Mouse (Mus musculus) midbrain, embryonic 16.5 days (tissue): Measurements from ENCODE around the gene Tbc1d2. TPM values are rescaled to one million over a fixed set of nuclear protein-coding genes. Genes with fewer than 3 reads are reported as not detected.
A peak's percentile ranks its signal among the peaks of the same experiment; 100 is the strongest.

Experiments
- ATAC-seq: fragments of 200-750 bp; cut with Nextera tagmentation; 2 replicates; pipeline ENCODE4 v1.8.0; 2017; ENCODE audit warnings: moderate TSS enrichment
- H3K27ac ChIP-seq: fragments of 300-500 bp; sonication (generic); 2 replicates; pipeline ENCODE4 v1.5.1; 2014; ENCODE audit warnings: mild to moderate bottlenecking, low read length, mixed read lengths
- H3K27me3 ChIP-seq: fragments of 300-500 bp; sonication (generic); 2 replicates; pipeline ENCODE4 v1.6.1; 2014; ENCODE audit warnings: low read depth, low read length, mixed read lengths; ENCODE audit not compliant: control insufficient read depth, insufficient read depth
- H3K36me3 ChIP-seq: fragments of 300-500 bp; sonication (generic); 2 replicates; pipeline ENCODE4 v1.6.1; 2014; ENCODE audit warnings: mild to moderate bottlenecking, low read length, moderate library complexity, mixed read lengths; ENCODE audit not compliant: control insufficient read depth, insufficient read depth
- H3K4me1 ChIP-seq: fragments of 300-500 bp; sonication (generic); 2 replicates; pipeline ENCODE4 v1.6.1; 2014; ENCODE audit warnings: mild to moderate bottlenecking, low read length, mixed read lengths; ENCODE audit not compliant: control insufficient read depth, insufficient read depth
- H3K4me2 ChIP-seq: fragments of 300-500 bp; sonication (generic); 2 replicates; pipeline ENCODE4 v1.6.1; 2014; ENCODE audit warnings: mild to moderate bottlenecking, low read length, mixed read lengths
- H3K4me3 ChIP-seq: fragments of 300-500 bp; sonication (generic); 2 replicates; pipeline ENCODE4 v1.5.1; 2014; ENCODE audit warnings: low read depth, mild to moderate bottlenecking, low read length, moderate library complexity, mixed read lengths
- H3K9ac ChIP-seq: fragments of 300-500 bp; sonication (generic); 2 replicates; pipeline ENCODE4 v1.6.1; 2014; ENCODE audit warnings: low read depth, low read length, mixed read lengths
- H3K9me3 ChIP-seq: fragments of 300-500 bp; sonication (generic); replicated peaks from 2 replicates; pipeline ENCODE4 v1.6.1; 2014; ENCODE audit warnings: mild to moderate bottlenecking, low read length, mixed read lengths; ENCODE audit not compliant: control insufficient read depth, poor library complexity, severe bottlenecking
- WGBS: fragments of 180-500 bp; shearing (Covaris S2); extraction: QIAGEN DNeasy Blood & Tissue Kit; methylation state at CpG from one replicate; pipeline ENCODE4 v1.1.7; 2014; 5-methylcytosine and 5-hydroxymethylcytosine counted together
- polyA plus RNA-seq: library from polyadenylated mRNA; unstranded; fragments of >200 nt; fragmentation: Nextera tagmentation; extraction: Ambion mirVana; gene quantifications from 2 replicates; pipeline ENCODE4 v1.2.1, GENCODE M21; 2015

The Tbc1d2 gene
- polyA plus RNA-seq, 1 experiment from 2014 or later, result 0.65 TPM

DNA sequence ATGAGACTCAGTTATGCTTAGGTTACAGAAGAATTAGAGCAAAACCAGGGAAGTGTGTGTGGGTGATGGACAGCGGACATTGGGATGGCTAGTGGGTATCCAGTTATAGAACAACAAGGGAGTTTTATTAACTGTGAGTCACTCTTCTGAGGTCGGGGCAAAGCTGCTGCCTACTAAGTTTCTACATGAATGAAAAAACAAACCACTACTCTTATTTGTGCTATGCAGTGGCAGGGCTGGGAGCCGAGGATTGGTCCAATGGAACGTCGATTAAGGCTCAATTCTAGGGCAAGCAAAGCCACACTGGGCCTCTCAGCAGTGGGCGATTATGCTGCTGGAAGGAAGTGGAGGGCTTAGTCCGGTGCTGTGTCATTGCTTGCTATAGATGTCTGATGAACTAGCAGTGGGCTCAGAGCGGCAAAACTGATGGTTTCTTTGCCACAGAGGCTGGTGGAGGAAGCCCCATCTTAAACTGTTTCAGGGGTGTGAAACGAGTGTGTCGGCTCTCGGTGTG is 25.3 kb upstream of the Tbc1d2 start:
- no peak overlapping the region for H3K4me2 ChIP-seq
- no peak overlapping the region for H3K4me3 ChIP-seq
- WGBS, result 54% methylated on average over 11 of the region's 11 CpGs
- no peak overlapping the region for H3K9ac ChIP-seq
- H3K9me3 ChIP-seq, result no peaks in the 10 kb centered on the region
- ATAC-seq, result no peak
- no peaks in the 10 kb centered on the region for H3K4me1 ChIP-seq
- peaks cover 27% of the 10 kb centered on the region for H3K36me3 ChIP-seq
- no peaks in the 10 kb centered on the region for H3K27me3 ChIP-seq
- no peak overlapping the region for H3K27ac ChIP-seq

DNA sequence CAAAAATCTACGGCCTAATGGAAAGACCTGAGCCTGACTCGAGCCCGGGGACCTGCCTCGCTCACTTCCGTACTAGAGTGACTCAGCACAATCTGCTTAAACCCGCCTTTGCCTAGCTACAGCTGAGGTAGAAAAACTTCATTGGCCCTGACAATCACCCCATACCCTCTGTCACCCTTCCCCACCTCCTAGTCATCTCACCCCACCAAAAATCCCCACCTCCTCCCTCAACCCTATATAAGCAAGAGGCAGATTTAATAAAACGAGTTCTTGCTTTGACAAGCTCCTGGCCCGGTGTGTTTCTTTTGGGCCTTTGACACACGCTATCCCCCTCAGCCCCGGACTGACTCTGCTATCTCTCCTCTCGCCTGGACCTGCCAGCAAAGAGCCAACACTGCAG is 18.6 kb upstream of the Tbc1d2 start:
- no peak overlapping the region for H3K4me3 ChIP-seq
- H3K27ac ChIP-seq, result no peak overlapping the region; the same call in 1 of the 2 replicates
- H3K27me3 ChIP-seq, result no peaks in the 10 kb centered on the region
- no peak overlapping the region for H3K4me2 ChIP-seq
- peaks cover 6% of the 10 kb centered on the region; the same call in 1 of the 2 replicates for H3K4me1 ChIP-seq
- no peak for ATAC-seq
- H3K9ac ChIP-seq, result no peak overlapping the region
- no peaks in the 10 kb centered on the region for H3K9me3 ChIP-seq
- 64% methylated on average over 11 of the region's 11 CpGs for WGBS
- H3K36me3 ChIP-seq, result peaks cover 18% of the 10 kb centered on the region

DNA sequence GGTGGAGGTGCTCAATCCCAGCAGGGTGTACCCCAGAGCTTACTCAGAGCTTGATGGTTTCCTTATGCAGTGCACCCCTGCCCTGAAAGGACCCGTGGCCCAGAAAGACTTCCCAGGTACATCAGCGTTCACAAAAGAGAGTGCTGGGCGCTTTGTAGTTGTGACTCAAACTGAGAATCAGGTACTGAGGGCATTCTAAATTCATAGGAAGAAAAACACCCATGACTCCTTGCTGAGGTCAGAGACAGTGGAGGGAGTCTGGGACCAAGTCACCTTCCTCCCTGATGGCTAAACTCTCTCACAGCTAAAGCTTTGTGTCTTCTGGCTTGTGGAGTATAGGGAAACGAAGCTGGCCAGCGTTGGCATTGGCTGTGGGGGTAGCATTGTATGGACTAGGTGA is 16.4 kb upstream of the Tbc1d2 start:
- H3K36me3 ChIP-seq, result peaks cover 13% of the 10 kb centered on the region
- no peak overlapping the region for H3K4me2 ChIP-seq
- H3K9ac ChIP-seq, result no peak overlapping the region
- 64% methylated on average over 5 of the region's 5 CpGs for WGBS
- no peaks in the 10 kb centered on the region for H3K9me3 ChIP-seq
- no peaks in the 10 kb centered on the region for H3K27me3 ChIP-seq
- H3K4me1 ChIP-seq, result peaks cover 6% of the 10 kb centered on the region; the same call in 1 of the 2 replicates
- no peak for ATAC-seq
- no peak overlapping the region for H3K4me3 ChIP-seq
- no peak overlapping the region for H3K27ac ChIP-seq

DNA sequence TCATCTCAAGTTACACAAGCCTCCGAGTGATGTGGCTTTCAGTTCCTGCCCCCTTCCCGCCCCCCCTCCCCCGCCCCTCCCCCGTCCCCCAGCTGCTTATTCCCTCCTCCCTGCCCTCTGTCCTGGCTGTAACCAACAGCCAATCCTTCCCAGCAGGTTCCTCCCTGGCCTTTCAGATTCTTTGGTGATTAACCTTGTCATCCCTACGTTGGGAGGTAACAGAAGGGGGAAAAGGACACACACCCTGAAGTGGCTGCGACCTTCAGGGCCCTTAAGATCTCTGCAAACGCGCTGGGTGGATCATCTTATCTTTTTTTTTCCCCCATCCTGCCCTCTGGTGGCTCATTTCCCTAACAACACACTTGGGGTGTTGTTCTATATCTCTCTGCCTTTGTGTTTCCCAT is 15.4 kb upstream of the Tbc1d2 start:
- Histone ChIP-seq H3K36me3 (peaks cover 8% of the 10 kb centered on the region; the same call in 1 of the 2 replicates), H3K9me3 (no peaks in the 10 kb centered on the region), H3K27ac (no peak overlapping the region), H3K9ac (no peak overlapping the region), H3K27me3 (no peaks in the 10 kb centered on the region), H3K4me2 (no peak overlapping the region), H3K4me1 (peaks cover 6% of the 10 kb centered on the region; the same call in 1 of the 2 replicates), H3K4me3 (no peak overlapping the region)
- WGBS, result 1% methylated on average over 5 of the region's 8 CpGs
- ATAC-seq, result no peak

DNA sequence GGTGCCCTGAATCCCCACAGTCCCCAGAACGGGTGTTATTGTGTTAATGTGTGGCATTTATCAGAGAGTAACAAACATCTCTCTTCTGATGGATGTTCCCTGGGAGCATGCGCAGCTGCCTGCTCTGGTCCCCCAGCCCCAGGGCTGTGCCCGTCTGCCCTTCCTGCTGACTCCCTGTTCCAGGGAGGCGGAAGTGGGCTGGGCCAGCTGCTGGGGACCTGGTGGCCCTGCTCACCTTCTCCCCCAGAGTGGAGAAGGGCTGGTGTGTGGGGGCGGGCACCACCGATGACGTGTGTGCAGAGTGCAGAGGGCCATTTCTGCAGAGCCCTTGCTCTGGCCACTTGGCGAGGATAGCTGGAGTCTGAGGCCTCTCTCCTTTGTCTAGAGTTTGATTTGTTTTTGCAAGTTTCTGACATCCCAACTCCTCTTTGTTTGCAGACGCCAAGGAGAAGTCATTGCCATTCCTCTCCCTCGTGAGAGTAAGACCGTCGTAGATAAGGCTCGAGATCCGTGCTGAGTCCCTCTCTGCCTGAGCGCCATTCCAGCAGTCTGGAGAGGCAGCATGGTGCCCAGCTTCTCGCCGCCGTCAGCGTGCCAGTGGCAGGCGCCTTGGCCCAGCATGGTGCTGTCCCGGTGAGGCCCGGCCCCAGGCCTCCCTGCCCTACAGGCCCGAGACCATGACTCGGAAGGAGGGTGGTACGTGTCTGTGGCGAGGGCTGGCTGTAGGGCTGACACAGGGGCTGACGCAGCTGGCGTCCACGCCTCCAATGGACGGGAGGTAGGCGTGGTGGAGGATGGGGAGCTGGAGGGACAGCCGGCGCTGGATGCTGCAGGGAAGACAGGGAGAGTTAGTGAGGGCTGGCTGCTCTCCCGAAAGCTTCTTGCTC is 14.4 kb upstream of the Tbc1d2 start:
- Histone ChIP-seq H3K9me3 (no peaks in the 10 kb centered on the region), H3K9ac (peak overlapping the region; percentile 57; the same call in 1 of the 2 replicates), H3K4me1 (peaks cover 6% of the 10 kb centered on the region; the same call in 1 of the 2 replicates), H3K4me2 (peak overlapping the region; percentile 53), H3K4me3 (peak overlapping the region; percentile 16; the same call in 1 of the 2 replicates), H3K27me3 (no peaks in the 10 kb centered on the region), H3K27ac (0 out of 2 replicates have a peak overlapping the region, but pooled peaks have one; percentile 40), H3K36me3 (peaks cover 8% of the 10 kb centered on the region; the same call in 1 of the 2 replicates)
- ATAC-seq, result peak; percentile 66
- WGBS, result 3% methylated on average over 34 of the region's 34 CpGs

DNA sequence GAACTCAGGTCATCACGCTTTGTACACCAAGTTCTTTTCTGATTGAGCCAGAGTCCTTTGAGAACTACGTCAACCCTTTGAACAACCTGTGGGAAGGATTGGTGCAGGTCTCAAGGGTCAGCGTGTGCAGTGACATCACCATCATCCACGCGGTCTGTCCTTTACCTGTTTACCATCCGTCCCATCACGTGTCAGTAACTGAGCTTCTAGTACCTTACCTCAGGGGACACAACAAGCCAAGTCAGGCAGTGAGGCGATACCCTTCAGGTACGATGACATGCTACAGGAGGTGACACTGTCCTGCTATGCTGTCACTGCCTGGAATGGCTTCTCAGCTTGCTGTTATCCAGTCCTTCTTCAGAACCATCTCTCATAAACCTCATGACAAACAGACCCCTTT is 11.4 kb upstream of the Tbc1d2 start:
- Histone ChIP-seq H3K4me2 (no peak overlapping the region), H3K27ac (no peak overlapping the region), H3K4me1 (0 out of 2 replicates have a peak, but pooled peaks cover 2% of the 10 kb centered on the region), H3K4me3 (no peak overlapping the region), H3K36me3 (peaks cover 3% of the 10 kb centered on the region; the same call in 1 of the 2 replicates), H3K9me3 (no peaks in the 10 kb centered on the region), H3K9ac (no peak overlapping the region), H3K27me3 (no peaks in the 10 kb centered on the region)
- no peak for ATAC-seq
- WGBS, result 77% methylated on average over 9 of the region's 9 CpGs

DNA sequence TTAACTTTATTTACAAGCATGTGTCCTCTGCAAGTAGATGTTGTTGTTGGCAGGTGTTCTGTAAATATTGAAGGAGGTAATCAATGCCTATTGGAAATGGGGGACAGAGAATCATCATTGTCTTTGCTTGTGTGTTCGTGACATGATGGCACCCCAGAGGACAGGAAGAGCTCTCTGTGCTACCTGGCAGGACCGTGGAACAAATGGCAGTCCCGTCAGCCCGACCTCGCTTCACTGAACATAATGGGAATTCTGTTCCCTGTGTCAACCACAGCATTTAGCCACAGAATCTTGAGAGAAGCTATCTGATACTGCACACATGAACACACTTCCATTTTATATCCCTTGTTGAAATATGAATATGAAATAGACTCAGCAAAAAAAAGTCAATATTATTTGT is 8.9 kb upstream of the Tbc1d2 start:
- WGBS, result 60% methylated on average over 5 of the region's 5 CpGs
- no peaks in the 10 kb centered on the region for H3K9me3 ChIP-seq
- no peaks in the 10 kb centered on the region for H3K4me1 ChIP-seq
- no peak overlapping the region for H3K9ac ChIP-seq
- no peak overlapping the region for H3K4me2 ChIP-seq
- H3K27me3 ChIP-seq, result no peaks in the 10 kb centered on the region
- no peak overlapping the region for H3K27ac ChIP-seq
- ATAC-seq, result no peak
- H3K36me3 ChIP-seq, result peaks cover under 1% of the 10 kb centered on the region; the same call in 1 of the 2 replicates
- no peak overlapping the region for H3K4me3 ChIP-seq

DNA sequence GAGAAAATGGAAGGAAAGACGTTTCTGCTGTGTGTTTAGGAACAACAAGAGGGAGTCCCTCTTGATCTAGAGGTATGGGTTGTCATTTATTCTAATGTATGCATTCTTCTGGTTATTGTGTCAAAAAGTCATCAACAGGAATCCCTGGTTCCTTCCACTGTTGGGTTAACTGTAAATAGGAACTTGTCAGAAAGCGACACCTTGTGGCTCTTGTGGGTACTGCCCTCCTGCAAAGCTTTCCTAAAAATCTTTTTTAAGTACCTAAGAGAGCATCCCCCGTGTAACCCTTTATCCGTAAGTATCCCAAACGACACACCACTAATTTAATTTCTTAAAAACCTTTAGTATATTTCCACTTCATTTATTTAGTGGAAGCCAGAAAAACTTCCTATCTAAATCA is 7.1 kb upstream of the Tbc1d2 start:
- Histone ChIP-seq H3K36me3 (no peaks in the 10 kb centered on the region), H3K4me2 (no peak overlapping the region), H3K4me1 (no peaks in the 10 kb centered on the region), H3K9me3 (no peaks in the 10 kb centered on the region), H3K4me3 (no peak overlapping the region), H3K27me3 (peaks cover 3% of the 10 kb centered on the region), H3K9ac (no peak overlapping the region), H3K27ac (no peak overlapping the region)
- 12% methylated on average over 5 of the region's 5 CpGs for WGBS
- no peak for ATAC-seq

DNA sequence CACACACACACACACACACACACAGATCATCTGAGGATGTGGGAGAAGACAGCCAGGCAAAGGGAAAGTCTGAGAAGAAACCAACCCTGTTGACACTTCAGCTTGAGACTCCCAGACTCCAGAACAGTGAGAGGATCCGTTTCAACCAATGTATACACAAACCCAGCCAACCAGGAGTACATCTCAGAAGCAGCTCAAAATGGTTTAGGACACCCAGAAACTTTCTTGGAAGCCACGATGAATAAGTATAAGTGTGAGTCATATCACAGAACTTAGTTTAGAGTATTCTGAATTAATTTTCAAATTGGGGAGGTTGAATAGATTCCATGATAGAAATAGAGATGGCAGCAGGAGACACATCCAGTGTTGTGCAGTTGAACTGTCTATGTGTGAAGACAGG is 5.9 kb upstream of the Tbc1d2 start:
- peaks cover under 1% of the 10 kb centered on the region; the same call in 1 of the 2 replicates for H3K4me1 ChIP-seq
- no peaks in the 10 kb centered on the region for H3K36me3 ChIP-seq
- no peaks in the 10 kb centered on the region for H3K9me3 ChIP-seq
- H3K27me3 ChIP-seq, result peaks cover 12% of the 10 kb centered on the region
- no peak overlapping the region for H3K9ac ChIP-seq
- WGBS, result 84% methylated on average over 2 of the region's 2 CpGs
- ATAC-seq, result no peak
- no peak overlapping the region for H3K4me3 ChIP-seq
- H3K27ac ChIP-seq, result no peak overlapping the region
- H3K4me2 ChIP-seq, result no peak overlapping the region
